Mouse (Mus musculus) gastrocnemius, postnatal 10 days (tissue): ENCODE results near the gene Hspbp1. TPM values are rescaled to one million over a fixed set of nuclear protein-coding genes. Genes with fewer than 3 reads are reported as not detected.

Source experiments
- DNase-seq: peaks from one replicate; pipeline ENCODE4 v3.0.0; 2021; ENCODE audit warnings: mixed read lengths
- total RNA-seq, 2 experiments: library from RNA; stranded (reverse); gene quantifications; 2 replicates each; pipeline ENCODE4 v1.2.3; 2021

Hspbp1 gene
- total RNA-seq, 2 experiments from 2014 or later, result 22.1 to 23.3 TPM

DNA sequence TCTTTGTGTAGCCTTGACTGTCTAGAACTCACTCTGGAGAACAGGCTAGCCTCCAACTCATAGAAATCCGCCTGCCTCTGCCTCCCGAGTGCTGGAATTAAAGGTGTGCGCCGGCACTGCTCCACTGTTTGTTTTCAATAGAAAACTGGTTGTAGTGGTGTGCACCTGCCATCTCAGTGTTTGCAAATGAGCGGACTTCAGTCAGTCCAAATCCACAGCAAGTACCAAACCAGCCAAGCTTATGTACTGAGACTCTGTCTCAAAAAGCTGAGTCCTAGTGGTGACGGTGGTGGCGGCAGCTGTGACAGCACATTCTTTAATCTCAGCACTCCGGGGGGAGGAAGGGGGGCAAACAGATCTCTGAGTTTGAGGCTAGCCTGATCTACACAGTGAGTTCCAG, 16.4 kb downstream of the Hspbp1 start:
- no peak for DNase-seq

DNA sequence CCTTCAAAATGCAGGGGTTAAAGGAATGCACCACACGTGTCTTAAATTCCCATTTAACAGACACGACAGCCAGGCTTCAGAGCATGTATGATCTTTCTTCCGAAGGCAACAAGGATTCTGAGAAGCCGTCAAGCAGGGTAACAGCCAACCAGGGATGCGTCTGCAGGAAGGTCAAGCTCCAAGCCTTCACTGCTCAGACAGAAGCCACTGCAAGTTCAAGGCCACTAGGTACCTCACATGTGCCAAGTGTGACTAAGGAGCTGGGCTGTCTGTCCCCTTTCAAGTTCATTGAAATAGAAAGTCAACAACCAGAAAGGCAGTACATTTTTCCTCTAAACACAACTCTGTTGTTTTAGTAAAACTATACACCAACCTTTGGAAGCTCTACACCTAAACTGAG, 18.0 kb downstream of the Hspbp1 start:
- DNase-seq, result no peak

DNA sequence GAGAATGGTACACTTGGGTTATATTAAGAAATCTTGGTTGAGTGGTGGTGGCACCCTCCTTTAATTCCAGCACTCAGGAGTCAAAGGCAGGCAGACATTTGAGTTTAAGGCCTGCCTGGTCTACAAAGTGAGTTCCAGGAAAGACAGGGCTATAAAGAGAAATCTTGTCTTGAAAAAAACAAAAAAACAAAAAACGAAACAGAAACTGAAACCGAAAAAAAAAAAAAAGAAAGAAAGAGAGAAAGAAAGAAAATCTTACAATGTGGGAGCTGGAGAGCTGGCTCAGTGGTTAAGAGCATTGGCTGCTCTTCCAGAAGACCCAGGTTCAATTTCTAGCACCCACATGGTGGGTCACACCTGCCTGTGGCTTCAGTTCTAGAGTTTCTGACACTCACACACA, 21.1 kb downstream of the Hspbp1 start:
- DNase-seq, result no peak

DNA sequence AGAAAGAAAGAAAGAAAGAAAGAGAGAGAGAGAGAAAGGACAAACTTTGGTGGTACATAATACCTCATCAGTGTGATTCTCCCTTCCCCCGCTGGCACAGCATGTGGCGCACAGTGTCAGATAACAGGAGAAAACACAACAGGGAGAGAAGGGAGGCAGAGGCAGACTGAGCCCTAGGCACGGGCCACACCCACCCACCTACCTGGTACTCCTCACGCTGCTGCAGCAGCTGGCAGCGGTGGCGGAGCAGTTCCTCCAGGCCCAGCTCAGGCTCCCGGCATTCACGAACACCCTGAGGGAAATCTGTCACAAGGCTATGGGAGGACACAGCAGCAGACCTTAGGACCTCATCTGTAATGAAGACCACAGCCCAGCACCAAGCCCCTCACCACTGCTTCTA, 21.7 kb downstream of the Hspbp1 start:
- no peak for DNase-seq

DNA sequence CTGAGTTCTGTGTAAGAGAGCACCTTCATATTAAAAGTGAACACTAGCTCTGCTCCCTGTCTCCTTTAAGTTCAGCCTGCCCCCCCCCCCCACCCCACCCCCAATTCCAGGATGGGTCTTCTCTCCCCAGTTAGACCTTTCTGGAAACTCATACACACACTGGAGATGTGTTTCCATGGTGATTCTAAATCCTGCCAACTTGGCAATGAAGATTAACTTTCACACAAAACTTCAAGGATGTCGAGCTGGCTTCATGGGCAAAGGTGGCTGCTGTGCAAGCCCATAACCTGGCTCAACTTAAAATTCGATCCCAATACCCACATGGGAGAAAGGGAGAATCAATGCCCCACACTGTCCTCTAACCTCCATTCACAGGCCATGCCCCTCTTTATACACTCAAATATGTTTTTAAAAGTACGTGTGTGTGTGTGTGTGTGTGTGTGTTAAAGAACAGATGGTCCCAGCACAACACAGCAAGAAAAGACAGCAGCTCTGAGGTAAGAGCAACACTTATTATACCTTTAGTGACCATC, 24.9 kb downstream of the Hspbp1 start:
- no peak for DNase-seq

GRCm38 (mm10) chr7:4658912-4659551, 25.8 kb downstream of the Hspbp1 start, which contains the start of gene Ppp6r1:
Ppp6r1 (minus strand) TSS chr7:4659019.
- DNase-seq, result peak; percentile 94

GRCm38 (mm10) chr7:4658128-4658907, 26.6 kb downstream of the Hspbp1 start:
- DNase-seq, result no peak

DNA sequence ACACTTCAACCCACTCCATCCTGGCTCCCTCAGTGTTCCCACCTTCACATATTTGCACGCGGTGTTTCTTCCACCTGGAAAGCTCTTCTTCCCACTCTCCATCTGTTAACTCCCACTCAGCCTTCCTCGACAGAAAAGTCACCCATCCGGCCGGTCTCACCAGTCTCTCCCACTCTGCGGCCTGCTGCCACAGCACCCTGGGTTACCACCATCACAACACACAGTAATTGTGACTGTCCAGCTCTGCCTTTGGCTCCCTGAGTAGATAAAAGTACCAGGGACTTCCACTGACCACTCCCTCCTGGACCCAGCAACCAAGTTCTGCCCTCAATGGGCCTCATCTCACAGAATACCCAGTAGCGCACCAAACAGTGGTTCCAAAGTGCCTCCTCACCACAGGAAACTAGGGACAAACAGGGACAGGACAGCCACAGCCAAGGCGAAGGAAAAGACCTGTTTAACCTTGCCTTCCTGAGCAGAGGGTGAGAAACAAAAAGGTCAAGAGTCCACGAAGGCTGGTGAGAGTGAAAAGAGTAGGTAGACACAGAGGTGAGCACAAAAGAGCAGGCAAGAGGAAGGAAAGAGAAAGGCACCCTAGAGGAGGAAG, 27.2 kb downstream of the Hspbp1 start:
- no peak for DNase-seq

- no peak for DNase-seq
Observed at GRCm38 (mm10) chr7:4656818-4657217, 28.1 kb downstream of the Hspbp1 start.

DNA sequence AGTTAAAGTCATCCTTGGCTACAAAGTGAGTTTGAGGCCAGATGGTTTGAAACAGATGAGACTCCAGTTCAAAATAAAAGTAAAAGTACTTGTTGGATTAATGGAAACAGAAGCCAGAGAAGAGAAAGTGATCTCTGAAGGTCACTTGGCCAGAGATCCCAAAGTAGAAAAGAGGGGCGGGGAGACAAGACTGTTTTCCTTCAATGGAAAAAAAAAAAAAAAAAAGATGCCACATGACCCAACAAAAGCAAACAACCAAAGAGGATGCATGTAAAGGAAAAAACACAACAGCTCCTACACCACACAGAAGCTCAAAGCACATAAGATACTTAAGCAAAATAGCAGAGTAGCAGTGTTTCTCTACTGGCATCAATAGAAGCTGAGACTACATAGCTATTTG, 29.0 kb downstream of the Hspbp1 start:
- DNase-seq, result no peak

GRCm38 (mm10) chr7:4655393-4655792, 29.5 kb downstream of the Hspbp1 start:
- DNase-seq, result no peak

DNA sequence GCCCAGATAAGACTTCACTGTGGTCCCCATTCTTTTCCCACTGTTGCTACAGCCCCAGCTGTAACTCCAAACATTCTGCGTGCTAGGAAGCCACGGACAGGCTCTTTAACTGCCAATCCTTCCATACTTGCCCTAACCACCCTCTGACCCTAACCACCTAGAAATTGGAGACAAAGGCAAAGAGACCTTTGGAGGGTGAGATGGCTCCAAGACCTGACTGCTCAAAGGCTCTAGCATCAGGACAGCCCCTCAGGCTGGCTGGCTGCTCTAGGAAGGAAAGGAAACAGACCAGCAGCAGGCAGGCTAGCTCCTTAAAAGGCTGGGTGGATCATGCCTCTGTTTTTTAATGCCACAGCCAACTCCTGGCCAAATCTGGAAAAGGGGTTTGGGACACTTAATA, 30.6 kb downstream of the Hspbp1 start:
- DNase-seq, result no peak

- no peak for DNase-seq
Observed at GRCm38 (mm10) chr7:4653780-4654179, 31.1 kb downstream of the Hspbp1 start.

DNA sequence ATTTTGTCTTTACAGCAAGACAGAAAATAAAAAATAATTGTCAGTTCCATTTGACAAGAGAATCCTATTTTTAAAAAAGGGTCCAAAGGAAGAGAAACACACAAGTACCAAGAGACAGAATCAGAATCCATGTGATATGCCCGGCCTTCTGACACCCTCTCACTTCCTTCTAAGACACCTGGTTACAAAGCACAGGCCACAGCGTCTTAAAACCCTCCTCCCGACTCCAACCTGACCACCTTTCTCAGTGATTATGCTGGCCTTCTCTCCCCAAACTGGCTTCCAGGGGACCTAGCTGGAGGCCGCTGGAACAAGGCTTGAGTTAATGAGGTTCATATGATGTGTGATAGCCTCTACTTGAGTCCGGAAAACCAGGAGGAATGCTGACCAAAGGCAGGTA, 31.5 kb downstream of the Hspbp1 start:
- DNase-seq, result no peak

- no peak for DNase-seq
Observed at GRCm38 (mm10) chr7:4652726-4653125, 32.1 kb downstream of the Hspbp1 start.

GRCm38 (mm10) chr7:4651581-4651980, 33.3 kb downstream of the Hspbp1 start:
- no peak for DNase-seq

GRCm38 (mm10) chr7:4647992-4648391, 36.9 kb downstream of the Hspbp1 start:
- no peak for DNase-seq

DNA sequence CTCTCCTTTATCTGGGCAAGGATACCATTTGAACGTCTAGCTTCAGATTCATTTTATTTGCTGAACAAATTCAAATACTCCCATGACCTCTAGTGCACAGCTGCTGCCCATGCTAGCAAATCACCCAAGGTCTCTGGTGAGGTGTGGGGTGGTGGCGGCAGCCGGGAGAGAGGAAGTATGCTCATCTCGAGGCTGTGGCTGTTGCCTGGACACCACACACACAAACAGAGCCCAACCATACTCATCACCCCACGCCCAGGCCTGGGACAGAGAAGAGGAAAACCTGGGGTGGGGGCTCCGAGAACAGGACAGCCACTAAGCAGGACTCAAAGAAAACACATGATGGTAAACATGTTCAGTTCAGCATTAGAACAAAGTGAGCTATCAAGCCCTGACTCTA, 37.6 kb downstream of the Hspbp1 start:
- DNase-seq, result no peak

GRCm38 (mm10) chr7:4646806-4647205, 38.1 kb downstream of the Hspbp1 start:
- DNase-seq, result no peak

GRCm38 (mm10) chr7:4643225-4643624, 41.6 kb downstream of the Hspbp1 start:
- no peak for DNase-seq

GRCm38 (mm10) chr7:4641956-4642355, 42.9 kb downstream of the Hspbp1 start:
- no peak for DNase-seq

GRCm38 (mm10) chr7:4641155-4641554, 43.7 kb downstream of the Hspbp1 start:
- DNase-seq, result no peak

GRCm38 (mm10) chr7:4636179-4636578, 48.7 kb downstream of the Hspbp1 start:
- no peak for DNase-seq
